In the genomic region with DNA sequence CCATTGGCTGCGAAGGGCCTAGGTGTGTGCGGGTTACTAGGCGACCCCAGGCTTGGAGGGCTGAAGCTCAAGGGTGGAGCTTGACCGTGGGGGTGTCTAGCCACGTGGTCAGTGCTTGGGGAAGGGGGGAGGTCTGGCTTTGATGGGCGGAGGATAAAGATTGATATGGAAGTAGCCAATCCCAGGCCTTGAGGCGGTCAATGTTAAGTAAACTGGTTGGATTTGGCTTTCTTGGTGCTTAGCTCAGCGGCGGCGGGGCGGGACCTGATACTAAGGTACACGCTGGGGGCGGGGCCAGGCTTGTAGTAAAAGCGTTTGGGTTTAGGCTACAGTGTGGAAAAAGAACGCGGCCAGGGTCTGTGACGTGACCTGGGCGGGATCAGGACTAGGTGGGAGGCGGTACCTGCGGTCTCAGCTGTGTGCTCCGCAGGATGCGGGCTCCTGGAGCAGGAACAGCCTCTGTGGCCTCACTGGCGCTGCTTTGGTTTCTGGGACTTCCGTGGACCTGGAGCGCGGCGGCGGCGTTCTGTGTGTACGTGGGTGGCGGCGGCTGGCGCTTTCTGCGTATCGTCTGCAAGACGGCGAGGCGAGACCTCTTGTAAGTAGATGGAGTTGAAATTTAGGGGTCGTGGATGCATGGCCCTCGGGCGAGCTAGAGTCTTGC, we compare ENCODE assay signal across 8 mouse cellular contexts. TPM values are rescaled to one million over a fixed set of nuclear protein-coding genes. Genes with fewer than 3 reads are reported as not detected.
A peak's percentile ranks its signal among the peaks of the same experiment; 100 is the strongest.
DNase-seq lines count a peak whose midpoint lies in the region; ATAC-seq lines count a peak whose summit lies in the region.

No protein-coding gene starts in this region.

- peak overlapping the region; percentile 75 for H3K9ac ChIP-seq in forebrain, embryonic 14.5 days (ENCODE audit: low read length)
- peak overlapping the region; percentile 27; the same call in 1 of the 2 replicates for H3K9ac ChIP-seq in liver, embryonic 16.5 days (ENCODE audit: low read depth, low read length)
- H3K9ac ChIP-seq in neural tube, embryonic 13.5 days = peak overlapping the region; percentile 83

- no peaks in the 10 kb centered on the region for H3K9me3 ChIP-seq in forebrain, embryonic 14.5 days (replicated peaks; ENCODE audit: control insufficient read depth, low read length)
- H3K9me3 ChIP-seq in liver, embryonic 16.5 days (replicated peaks; ENCODE audit: control insufficient read depth, low read length) = no peaks in the 10 kb centered on the region
- H3K9me3 ChIP-seq in neural tube, embryonic 13.5 days = no peaks in the 10 kb centered on the region

- peak; percentile 89 for ATAC-seq in forebrain, embryonic 14.5 days
- peak; percentile 78 for ATAC-seq in liver, embryonic 16.5 days (ENCODE audit: low read depth)
- ATAC-seq in neural tube, embryonic 13.5 days (ENCODE audit: low read depth) = peak; percentile 87

- H3K27me3 ChIP-seq in forebrain, embryonic 14.5 days (replicated peaks; ENCODE audit: control insufficient read depth, insufficient read depth, low read length) = no peaks in the 10 kb centered on the region
- peaks cover 14% of the 10 kb centered on the region for H3K27me3 ChIP-seq in liver, embryonic 16.5 days (ENCODE audit: control insufficient read depth, insufficient read depth, low read depth, low read length)
- H3K27me3 ChIP-seq in neural tube, embryonic 13.5 days = peaks cover 36% of the 10 kb centered on the region

- DNase-seq in CD8-positive naive resting alpha-beta T cell, adult 2 months (ENCODE audit: low read depth in 2 of 2, low spot score in 2 of 2) = peak; percentile 76 to 82
- peak; percentile 72 for DNase-seq in c-Kit-positive CD71-positive TER-119-negative erythroid progenitor cells, embryonic 14.5 days (ENCODE audit: low read depth)
- peak; percentile 98 for DNase-seq in forebrain, embryonic 14.5 days (ENCODE audit: low spot score)
- DNase-seq in heart, postnatal 14 days = peak; percentile 81
- peak; percentile 95 for DNase-seq in large intestine, adult 2 months (ENCODE audit: low read depth, low spot score)
- DNase-seq in telencephalon, adult 2 months (ENCODE audit: low read depth, low spot score) = peak; percentile 99

- H3K4me1 ChIP-seq in forebrain, embryonic 14.5 days (ENCODE audit: control insufficient read depth, insufficient read depth, low read length) = peaks cover 23% of the 10 kb centered on the region
- peaks cover 13% of the 10 kb centered on the region; the same call in 1 of the 2 replicates for H3K4me1 ChIP-seq in liver, embryonic 16.5 days (ENCODE audit: control insufficient read depth, low read depth, low read length)
- H3K4me1 ChIP-seq in neural tube, embryonic 13.5 days (replicated peaks) = peaks cover 53% of the 10 kb centered on the region

- intact Hi-C loops in heart, postnatal 14 days (cut with DNase I) = no loop called here

- H3K27ac ChIP-seq in forebrain, embryonic 14.5 days (ENCODE audit: low read depth, low read length) = peak overlapping the region; percentile 79
- H3K27ac ChIP-seq in liver, embryonic 16.5 days (ENCODE audit: low read length) = no peak overlapping the region
- peak overlapping the region; percentile 82 for H3K27ac ChIP-seq in neural tube, embryonic 13.5 days (replicated peaks)

- H3K36me3 ChIP-seq in forebrain, embryonic 14.5 days (ENCODE audit: control insufficient read depth, insufficient read depth, low read length) = no peaks in the 10 kb centered on the region
- no peaks in the 10 kb centered on the region for H3K36me3 ChIP-seq in liver, embryonic 16.5 days (ENCODE audit: control insufficient read depth, insufficient read depth)
- H3K36me3 ChIP-seq in neural tube, embryonic 13.5 days = no peaks in the 10 kb centered on the region

- under 1% methylated on average over 41 of the region's 41 CpGs for whole genome bisulfite sequencing in forebrain, embryonic 14.5 days
- WGBS in large intestine, adult 2 months = under 1% methylated on average over 41 of the region's 41 CpGs
- WGBS in liver, embryonic 16.5 days (ENCODE audit: insufficient replicate concordance) = under 1% methylated on average over 41 of the region's 41 CpGs
- under 1% methylated on average over 41 of the region's 41 CpGs for WGBS in neural tube, embryonic 13.5 days

- peak overlapping the region; percentile 81 for H3K4me2 ChIP-seq in forebrain, embryonic 14.5 days (ENCODE audit: low read length)
- H3K4me2 ChIP-seq in liver, embryonic 16.5 days (ENCODE audit: low read depth, low read length) = peak overlapping the region; percentile 70
- H3K4me2 ChIP-seq in neural tube, embryonic 13.5 days = peak overlapping the region; percentile 84

- H3K4me3 ChIP-seq in forebrain, embryonic 14.5 days (ENCODE audit: low read depth, low read length) = peak overlapping the region; percentile 64
- H3K4me3 ChIP-seq in liver, embryonic 16.5 days (ENCODE audit: low read depth, low read length) = peak overlapping the region; percentile 58
- H3K4me3 ChIP-seq in neural tube, embryonic 13.5 days = peak overlapping the region; percentile 66

RNA-seq across cellular contexts. Expression of a gene that starts 1.7 kb away (rescaled TPM):
- polyA plus RNA-seq in forebrain, embryonic 14.5 days (2014; fragmentation: Nextera tagmentation; extraction: Ambion mirVana) = 25.8 and 31.5 TPM in 2 replicates
- total RNA-seq in heart, postnatal 14 days (2021) = 100 to 1,000 TPM; 127 to 151 TPM
- 19.4 and 25.6 TPM in 2 replicates for polyA plus RNA-seq in large intestine, adult 2 months (2012; rRNA removed)
- 2.8 and 3.2 TPM in 2 replicates for polyA plus RNA-seq in liver, embryonic 16.5 days (2015; fragmentation: Nextera tagmentation; extraction: Ambion mirVana)
- polyA plus RNA-seq in neural tube, embryonic 13.5 days (2015; fragmentation: Nextera tagmentation; extraction: Ambion mirVana) = 81.7 and 82.0 TPM in 2 replicates

RNA-seq across cellular contexts. Expression of a gene that starts 4.0 kb away (rescaled TPM):
- polyA plus RNA-seq in forebrain, embryonic 14.5 days (2014; fragmentation: Nextera tagmentation; extraction: Ambion mirVana) = not detected in 2 replicates
- under 1 TPM; 0.10 to 0.17 TPM for total RNA-seq in heart, postnatal 14 days (2021)
- polyA plus RNA-seq in large intestine, adult 2 months (2012; rRNA removed) = not detected in 2 replicates
- polyA plus RNA-seq in liver, embryonic 16.5 days (2015; fragmentation: Nextera tagmentation; extraction: Ambion mirVana) = 0.05 TPM in 1 of 2 replicates, not detected in the other
- polyA plus RNA-seq in neural tube, embryonic 13.5 days (2015; fragmentation: Nextera tagmentation; extraction: Ambion mirVana) = not detected in 2 replicates

RNA-seq across cellular contexts. Expression of a gene that starts 11.8 kb away (rescaled TPM):
- not detected in 2 replicates for polyA plus RNA-seq in forebrain, embryonic 14.5 days (2014; fragmentation: Nextera tagmentation; extraction: Ambion mirVana)
- total RNA-seq in heart, postnatal 14 days (2021) = under 1 TPM; 0.17 to 0.22 TPM
- 0.71 and 1.0 TPM in 2 replicates for polyA plus RNA-seq in large intestine, adult 2 months (2012; rRNA removed)
- polyA plus RNA-seq in liver, embryonic 16.5 days (2015; fragmentation: Nextera tagmentation; extraction: Ambion mirVana) = 0.55 and 0.67 TPM in 2 replicates
- polyA plus RNA-seq in neural tube, embryonic 13.5 days (2015; fragmentation: Nextera tagmentation; extraction: Ambion mirVana) = 0.25 TPM in 1 of 2 replicates, not detected in the other

RNA-seq across cellular contexts. Expression of a gene that starts 21.6 kb away (rescaled TPM):
- polyA plus RNA-seq in forebrain, embryonic 14.5 days (2014; fragmentation: Nextera tagmentation; extraction: Ambion mirVana) = 233 and 279 TPM in 2 replicates
- total RNA-seq in heart, postnatal 14 days (2021) = 10 to 100 TPM; 72.9 to 74.2 TPM
- polyA plus RNA-seq in large intestine, adult 2 months (2012; rRNA removed) = 109 and 111 TPM in 2 replicates
- polyA plus RNA-seq in liver, embryonic 16.5 days (2015; fragmentation: Nextera tagmentation; extraction: Ambion mirVana) = 81.3 and 93.9 TPM in 2 replicates
- polyA plus RNA-seq in neural tube, embryonic 13.5 days (2015; fragmentation: Nextera tagmentation; extraction: Ambion mirVana) = 191 and 213 TPM in 2 replicates

RNA-seq across cellular contexts. Expression of a gene that starts 27.0 kb away (rescaled TPM):
- 4.1 and 4.5 TPM in 2 replicates for polyA plus RNA-seq in forebrain, embryonic 14.5 days (2014; fragmentation: Nextera tagmentation; extraction: Ambion mirVana)
- 1 to 10 TPM; 1.6 to 2.7 TPM for total RNA-seq in heart, postnatal 14 days (2021)
- polyA plus RNA-seq in large intestine, adult 2 months (2012; rRNA removed) = 3.3 and 4.1 TPM in 2 replicates
- polyA plus RNA-seq in liver, embryonic 16.5 days (2015; fragmentation: Nextera tagmentation; extraction: Ambion mirVana) = 1.6 and 2.1 TPM in 2 replicates
- polyA plus RNA-seq in neural tube, embryonic 13.5 days (2015; fragmentation: Nextera tagmentation; extraction: Ambion mirVana) = 7.8 and 8.5 TPM in 2 replicates

Comparison
In these comparisons a context has a peak if more than half of its experiments do, and no peak if none do; other contexts are left out.
1. H3K9ac ChIP-seq: peak in every context shown above with its lines; median percentile 83 in neural tube, embryonic 13.5 days; 75 in forebrain, embryonic 14.5 days; 27 in liver, embryonic 16.5 days.